ENCODE assay signal across 8 mouse cellular contexts in the genomic region with DNA sequence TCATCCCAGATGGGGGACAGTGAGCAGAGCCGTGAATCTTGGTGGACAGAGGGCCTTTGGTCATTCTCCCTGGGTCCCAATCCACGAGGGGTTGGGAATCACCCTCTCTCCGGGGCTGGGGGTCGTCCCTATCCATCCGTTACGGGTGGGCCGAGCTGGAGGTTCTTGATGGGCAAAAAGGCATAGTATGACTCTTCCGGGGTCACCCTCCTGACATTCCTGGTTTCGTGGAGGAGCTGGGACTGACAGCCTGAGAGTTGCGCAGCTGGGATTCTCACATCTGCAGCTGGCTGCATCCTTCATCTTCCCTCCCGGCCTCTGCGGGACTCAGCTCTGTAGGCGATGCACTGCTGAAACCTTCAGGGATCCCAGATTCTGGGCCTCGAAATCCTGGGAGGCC. TPM values are rescaled to one million over a fixed set of nuclear protein-coding genes. Genes with fewer than 3 reads are reported as not detected.
A peak's percentile ranks its signal among the peaks of the same experiment; 100 is the strongest.
DNase-seq lines count a peak whose midpoint lies in the region; ATAC-seq lines count a peak whose summit lies in the region.

No protein-coding gene starts in this region.

- no peak for DNase-seq in heart, adult 8-10 months (ENCODE audit: low spot score)
- peak; percentile 29 for DNase-seq in NIH3T3 (ENCODE audit: low read depth)
- no peak for DNase-seq in ovary, postnatal 10 days (ENCODE audit: low spot score)
- no peak for DNase-seq in adrenal gland, adult 2 months

- peak overlapping the region; percentile 93 for H3K27ac ChIP-seq in heart, embryonic 13.5 days (replicated peaks)
- H3K27ac ChIP-seq in forebrain, embryonic 12.5 days, result no peak overlapping the region
- H3K27ac ChIP-seq in kidney, embryonic 15.5 days, result no peak overlapping the region
- H3K27ac ChIP-seq in midbrain, embryonic 13.5 days, result no peak overlapping the region

- H3K9ac ChIP-seq in heart, embryonic 13.5 days, result peak overlapping the region; percentile 96
- peak overlapping the region; percentile 85 for H3K9ac ChIP-seq in forebrain, embryonic 12.5 days
- peak overlapping the region; percentile 71 for H3K9ac ChIP-seq in kidney, embryonic 15.5 days
- H3K9ac ChIP-seq in midbrain, embryonic 13.5 days (replicated peaks), result peak overlapping the region; percentile 92

- ATAC-seq in heart, embryonic 13.5 days (ENCODE audit: extremely low read depth, insufficient number of reproducible peaks, low FRiP score, low TSS enrichment), result no peak
- ATAC-seq in forebrain, embryonic 12.5 days (ENCODE audit: low FRiP score), result no peak
- peak; percentile 5; the same call in 1 of the 2 replicates for ATAC-seq in kidney, embryonic 15.5 days (replicated peaks; ENCODE audit: low FRiP score)
- ATAC-seq in midbrain, embryonic 13.5 days, result peak; percentile 34

- H3K4me1 ChIP-seq in heart, embryonic 13.5 days, result peaks cover 27% of the 10 kb centered on the region
- H3K4me1 ChIP-seq in forebrain, embryonic 12.5 days, result peaks cover 15% of the 10 kb centered on the region
- peaks cover 17% of the 10 kb centered on the region for H3K4me1 ChIP-seq in kidney, embryonic 15.5 days
- H3K4me1 ChIP-seq in midbrain, embryonic 13.5 days (replicated peaks), result peaks cover 13% of the 10 kb centered on the region

- H3K4me2 ChIP-seq in heart, embryonic 13.5 days, result peak overlapping the region; percentile 97
- H3K4me2 ChIP-seq in forebrain, embryonic 12.5 days, result peak overlapping the region; percentile 98
- H3K4me2 ChIP-seq in kidney, embryonic 15.5 days, result peak overlapping the region; percentile 95
- peak overlapping the region; percentile 95 for H3K4me2 ChIP-seq in midbrain, embryonic 13.5 days (replicated peaks)

- H3K27me3 ChIP-seq in heart, embryonic 13.5 days (replicated peaks), result no peaks in the 10 kb centered on the region
- peaks cover 16% of the 10 kb centered on the region; the same call in 1 of the 2 replicates for H3K27me3 ChIP-seq in forebrain, embryonic 12.5 days
- peaks cover 20% of the 10 kb centered on the region; the same call in 1 of the 2 replicates for H3K27me3 ChIP-seq in kidney, embryonic 15.5 days
- H3K27me3 ChIP-seq in midbrain, embryonic 13.5 days, result peaks cover 14% of the 10 kb centered on the region

- peaks cover 19% of the 10 kb centered on the region for H3K9me3 ChIP-seq in heart, embryonic 13.5 days
- peaks cover 4% of the 10 kb centered on the region; the same call in 1 of the 2 replicates for H3K9me3 ChIP-seq in forebrain, embryonic 12.5 days
- peaks cover 9% of the 10 kb centered on the region; the same call in 1 of the 2 replicates for H3K9me3 ChIP-seq in kidney, embryonic 15.5 days (replicated peaks)
- H3K9me3 ChIP-seq in midbrain, embryonic 13.5 days, result peaks cover 11% of the 10 kb centered on the region; the same call in 1 of the 2 replicates

- H3K36me3 ChIP-seq in heart, embryonic 13.5 days, result peaks cover 26% of the 10 kb centered on the region
- H3K36me3 ChIP-seq in forebrain, embryonic 12.5 days (replicated peaks), result 0 out of 2 replicates have a peak, but pooled peaks cover 3% of the 10 kb centered on the region
- peaks cover 20% of the 10 kb centered on the region for H3K36me3 ChIP-seq in kidney, embryonic 15.5 days
- peaks cover 10% of the 10 kb centered on the region for H3K36me3 ChIP-seq in midbrain, embryonic 13.5 days

- 4% methylated on average over 14 of the region's 14 CpGs for WGBS in heart, embryonic 13.5 days
- WGBS in forebrain, embryonic 12.5 days, result under 1% methylated on average over 14 of the region's 14 CpGs
- 1% methylated on average over 14 of the region's 14 CpGs for WGBS in kidney, embryonic 15.5 days
- under 1% methylated on average over 14 of the region's 14 CpGs for WGBS in midbrain, embryonic 13.5 days

- H3K4me3 ChIP-seq in heart, embryonic 13.5 days, result peak overlapping the region; percentile 92
- H3K4me3 ChIP-seq in forebrain, embryonic 12.5 days (replicated peaks), result peak overlapping the region; percentile 79
- peak overlapping the region; percentile 71 for H3K4me3 ChIP-seq in kidney, embryonic 15.5 days (replicated peaks)
- peak overlapping the region; percentile 80 for H3K4me3 ChIP-seq in midbrain, embryonic 13.5 days (replicated peaks)

RNA-seq across cellular contexts. Expression of gene Habp4, which starts 1.0 kb away (rescaled TPM):
- polyA plus RNA-seq in heart, embryonic 13.5 days (2015; fragmentation: Nextera tagmentation; extraction: Ambion mirVana), result 50.1 and 53.9 TPM in 2 replicates
- 10 to 100 TPM; 48.4 to 58.8 (median 54.9) TPM for total RNA-seq in heart, adult 8-10 months (2022)
- polyA plus RNA-seq in forebrain, embryonic 12.5 days (2016; fragmentation: Nextera tagmentation; extraction: Ambion mirVana), result 20.0 and 20.6 TPM in 2 replicates
- 26.1 and 27.1 TPM in 2 replicates for polyA plus RNA-seq in kidney, embryonic 15.5 days (2015; fragmentation: Nextera tagmentation; extraction: Ambion mirVana)
- polyA plus RNA-seq in midbrain, embryonic 13.5 days (2015; fragmentation: Nextera tagmentation; extraction: Ambion mirVana), result 19.7 and 25.1 TPM in 2 replicates
- total RNA-seq in adrenal gland, adult 2 months (2021), result 10 to 100 TPM; 25.0 to 37.5 TPM
- 20.9 and 21.6 TPM in 2 replicates for polyA plus RNA-seq in adrenal gland, adult 2 months (2012; rRNA removed)

RNA-seq across cellular contexts. Expression of gene Zfp367, which starts 9.6 kb away (rescaled TPM):
- polyA plus RNA-seq in heart, embryonic 13.5 days (2015; fragmentation: Nextera tagmentation; extraction: Ambion mirVana), result 20.9 and 21.9 TPM in 2 replicates
- total RNA-seq in heart, adult 8-10 months (2022), result 10 to 100 TPM; 22.3 to 23.6 (median 22.8) TPM
- 27.9 and 29.3 TPM in 2 replicates for polyA plus RNA-seq in forebrain, embryonic 12.5 days (2016; fragmentation: Nextera tagmentation; extraction: Ambion mirVana)
- polyA plus RNA-seq in kidney, embryonic 15.5 days (2015; fragmentation: Nextera tagmentation; extraction: Ambion mirVana), result 17.1 and 17.6 TPM in 2 replicates
- 7.8 and 8.0 TPM in 2 replicates for polyA plus RNA-seq in midbrain, embryonic 13.5 days (2015; fragmentation: Nextera tagmentation; extraction: Ambion mirVana)
- total RNA-seq in adrenal gland, adult 2 months (2021), result 10 to 100 TPM; 23.5 to 24.6 TPM
- polyA plus RNA-seq in adrenal gland, adult 2 months (2012; rRNA removed), result 4.9 and 5.2 TPM in 2 replicates

RNA-seq across cellular contexts. Expression of gene Slc35d2, which starts 33.5 kb away (rescaled TPM):
- 4.5 and 5.5 TPM in 2 replicates for polyA plus RNA-seq in heart, embryonic 13.5 days (2015; fragmentation: Nextera tagmentation; extraction: Ambion mirVana)
- 1 to 10 TPM; 1.2 to 1.8 (median 1.5) TPM for total RNA-seq in heart, adult 8-10 months (2022)
- polyA plus RNA-seq in forebrain, embryonic 12.5 days (2016; fragmentation: Nextera tagmentation; extraction: Ambion mirVana), result 1.3 and 1.9 TPM in 2 replicates
- 3.9 and 4.7 TPM in 2 replicates for polyA plus RNA-seq in kidney, embryonic 15.5 days (2015; fragmentation: Nextera tagmentation; extraction: Ambion mirVana)
- polyA plus RNA-seq in midbrain, embryonic 13.5 days (2015; fragmentation: Nextera tagmentation; extraction: Ambion mirVana), result 1.4 and 2.2 TPM in 2 replicates
- total RNA-seq in adrenal gland, adult 2 months (2021), result 10 to 100 TPM in 1 of 2 experiments, 1 to 10 TPM in 1; 4.8 to 10.1 TPM
- 8.4 and 11.5 TPM in 2 replicates for polyA plus RNA-seq in adrenal gland, adult 2 months (2012; rRNA removed)

Comparison
In these comparisons a context has a peak if more than half of its experiments do, and no peak if none do; other contexts are left out.
1. ATAC-seq: peak in kidney, embryonic 15.5 days (single experiment) and midbrain, embryonic 13.5 days (single experiment); none in heart, embryonic 13.5 days (single experiment) and forebrain, embryonic 12.5 days (single experiment).
2. Peak in every context shown above with its lines, with median percentiles within 50 percentile points of each other: H3K4me2 ChIP-seq, H3K4me3 ChIP-seq and H3K9ac ChIP-seq.